Mouse (Mus musculus) liver, embryonic 13.5 days (tissue): ENCODE results near the gene Copz1. TPM values are rescaled to one million over a fixed set of nuclear protein-coding genes. Genes with fewer than 3 reads are reported as not detected.
A peak's percentile ranks its signal among the peaks of the same experiment; 100 is the strongest.

Source experiments
- ATAC-seq: fragments of 200-750 bp; cut with Nextera tagmentation; 2 replicates; pipeline ENCODE4 v1.8.0; 2017; ENCODE audit warnings: low read depth, mild to moderate bottlenecking, moderate number of reproducible peaks, moderate library complexity
- DNase-seq: peaks from one replicate; pipeline ENCODE4 v3.0.0; 2022
- H3K27ac ChIP-seq: fragments of 300-500 bp; sonication (generic); 2 replicates; pipeline ENCODE4 v1.5.1; 2015; ENCODE audit warnings: moderate library complexity, mild to moderate bottlenecking, inconsistent platforms
- H3K27me3 ChIP-seq: fragments of 300-500 bp; sonication (generic); 2 replicates; pipeline ENCODE4 v1.6.1; 2015; ENCODE audit warnings: mild to moderate bottlenecking, inconsistent platforms
- H3K36me3 ChIP-seq: fragments of 300-500 bp; sonication (generic); 2 replicates; pipeline ENCODE4 v1.6.1; 2015; ENCODE audit warnings: mild to moderate bottlenecking, inconsistent platforms
- H3K4me1 ChIP-seq: fragments of 300-500 bp; sonication (generic); replicated peaks from 2 replicates; pipeline ENCODE4 v1.6.1; 2015; ENCODE audit warnings: inconsistent platforms
- H3K4me2 ChIP-seq: fragments of 300-500 bp; sonication (generic); 2 replicates; pipeline ENCODE4 v1.6.1; 2015; ENCODE audit warnings: inconsistent platforms, mild to moderate bottlenecking, moderate library complexity
- H3K4me3 ChIP-seq: fragments of 300-500 bp; sonication (generic); replicated peaks from 2 replicates; pipeline ENCODE4 v1.5.1; 2015; ENCODE audit warnings: mild to moderate bottlenecking, inconsistent platforms
- H3K9ac ChIP-seq: fragments of 300-500 bp; sonication (generic); 2 replicates; pipeline ENCODE4 v1.6.1; 2015; ENCODE audit warnings: mild to moderate bottlenecking, inconsistent platforms
- H3K9me3 ChIP-seq: fragments of 300-500 bp; sonication (generic); replicated peaks from 2 replicates; pipeline ENCODE4 v1.6.1; 2016; ENCODE audit warnings: inconsistent platforms
- WGBS: fragments of 180-500 bp; shearing (Covaris S2); methylation state at CpG from one replicate; pipeline ENCODE4 v1.1.7; 2015; ENCODE audit not compliant: insufficient replicate concordance; 5-methylcytosine and 5-hydroxymethylcytosine counted together
- polyA plus RNA-seq: library from polyadenylated mRNA; unstranded; fragments of >200 nt; fragmentation: Nextera tagmentation; extraction: Ambion mirVana; gene quantifications from 2 replicates; pipeline ENCODE4 v1.2.1, GENCODE M21; 2015

Copz1 gene
- polyA plus RNA-seq, 1 experiment from 2014 or later = 213 TPM

DNA sequence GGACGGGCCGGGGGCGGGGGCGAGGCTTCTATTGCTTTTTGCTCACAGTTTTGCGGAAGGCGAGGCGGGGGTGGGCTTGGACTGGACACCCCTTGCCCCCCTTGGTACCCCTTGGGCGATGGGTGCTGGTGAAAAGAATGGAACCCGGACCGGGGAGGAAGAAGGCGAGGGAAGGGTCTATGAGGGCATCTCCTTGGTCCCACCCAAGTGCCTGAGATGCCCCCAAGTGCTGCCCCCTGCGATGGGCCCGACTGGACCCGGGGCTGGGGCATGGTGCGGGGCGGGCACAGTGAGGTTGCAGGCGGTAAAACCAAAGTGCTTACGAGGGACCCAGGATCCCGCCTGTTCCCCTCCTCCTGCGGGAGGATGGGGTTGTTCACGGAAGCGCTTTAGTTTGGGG is 41.7 kb downstream of the Copz1 start:
- H3K9me3 ChIP-seq = no peaks in the 10 kb centered on the region
- H3K4me2 ChIP-seq = peak overlapping the region; percentile 34
- no peak overlapping the region for H3K27ac ChIP-seq
- ATAC-seq (no peak), DNase-seq (no peak)
- H3K36me3 ChIP-seq = peaks cover 25% of the 10 kb centered on the region; the same call in 1 of the 2 replicates
- no peak overlapping the region for H3K4me3 ChIP-seq
- peaks cover 8% of the 10 kb centered on the region for H3K27me3 ChIP-seq
- H3K9ac ChIP-seq = no peak overlapping the region
- 74% methylated on average over 22 of the region's 22 CpGs for WGBS
- H3K4me1 ChIP-seq = peaks cover 50% of the 10 kb centered on the region

DNA sequence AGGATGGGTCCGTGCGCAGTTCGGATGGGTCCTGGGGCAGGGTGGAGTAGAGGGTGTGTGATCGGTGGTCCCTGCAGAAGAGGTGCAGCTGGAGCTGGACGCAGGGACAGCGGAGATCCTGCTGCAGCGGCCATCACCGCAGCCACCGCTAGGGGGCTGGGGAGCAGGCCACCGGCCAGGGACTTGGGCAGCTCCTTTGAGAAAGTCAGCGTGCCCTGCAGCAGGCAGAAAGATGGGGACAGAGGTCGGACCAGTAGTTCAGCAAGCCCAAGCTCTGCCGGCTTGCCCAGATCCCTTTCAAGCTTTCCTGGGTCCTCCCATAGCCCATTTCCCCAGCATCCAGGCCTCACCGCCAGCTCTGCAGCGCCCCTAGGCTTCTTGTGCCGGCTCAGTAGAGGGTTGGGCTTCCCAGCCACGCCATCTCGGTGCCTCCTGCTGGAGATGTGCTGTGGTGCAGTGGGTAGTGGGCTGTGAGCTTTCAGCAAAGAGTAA is 42.5 kb downstream of the Copz1 start:
- 35% methylated on average over 18 of the region's 18 CpGs for WGBS
- Histone ChIP-seq H3K27ac (no peak overlapping the region), H3K4me1 (peaks cover 48% of the 10 kb centered on the region), H3K9ac (no peak overlapping the region), H3K9me3 (no peaks in the 10 kb centered on the region), H3K36me3 (peaks cover 26% of the 10 kb centered on the region; the same call in 1 of the 2 replicates), H3K4me3 (no peak overlapping the region), H3K4me2 (peak overlapping the region; percentile 34), H3K27me3 (no peaks in the 10 kb centered on the region)
- ATAC-seq = peak; percentile 57
- DNase-seq = peak; percentile 44

DNA sequence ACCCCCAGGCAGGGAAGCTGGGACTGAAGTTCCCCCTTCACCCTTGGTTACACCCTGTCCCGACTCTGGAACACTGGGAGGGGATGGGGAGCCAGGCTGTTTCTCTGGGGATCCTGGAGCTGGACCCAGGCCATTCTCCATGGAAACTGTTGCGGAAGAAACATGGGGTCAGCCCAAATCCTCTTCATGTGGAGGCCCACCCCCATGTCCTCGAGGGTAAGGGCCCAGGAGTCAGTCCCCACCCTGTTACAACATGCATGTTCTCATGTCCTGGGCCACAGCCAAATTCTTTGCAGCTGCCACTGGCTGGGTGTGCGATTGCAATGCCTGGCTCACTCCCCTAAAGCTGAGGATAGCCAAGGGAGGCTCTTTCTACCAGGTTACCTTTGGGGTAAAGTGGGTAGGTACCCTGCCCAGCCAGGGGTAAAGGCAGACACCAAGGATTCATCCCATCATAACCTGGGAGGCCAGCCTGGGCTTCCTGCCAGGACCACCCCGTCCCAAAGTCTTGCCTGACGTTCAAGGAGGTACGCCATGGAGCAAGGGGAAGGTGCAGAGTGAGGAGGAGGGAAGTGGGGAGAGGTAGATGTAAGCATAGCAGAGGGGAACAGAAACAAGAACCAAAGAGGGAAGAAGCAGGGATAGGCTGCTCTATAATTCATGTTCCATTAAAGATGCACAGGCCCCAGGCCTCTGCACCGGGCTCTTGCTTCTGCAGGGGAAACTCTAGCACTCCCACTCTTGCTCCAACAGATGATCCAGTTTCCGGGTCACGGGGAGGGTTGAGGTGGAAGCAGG is 43.7 kb downstream of the Copz1 start:
- peaks cover 30% of the 10 kb centered on the region; the same call in 1 of the 2 replicates for H3K36me3 ChIP-seq
- DNase-seq = no peak
- 73% methylated on average over 10 of the region's 10 CpGs for WGBS

DNA sequence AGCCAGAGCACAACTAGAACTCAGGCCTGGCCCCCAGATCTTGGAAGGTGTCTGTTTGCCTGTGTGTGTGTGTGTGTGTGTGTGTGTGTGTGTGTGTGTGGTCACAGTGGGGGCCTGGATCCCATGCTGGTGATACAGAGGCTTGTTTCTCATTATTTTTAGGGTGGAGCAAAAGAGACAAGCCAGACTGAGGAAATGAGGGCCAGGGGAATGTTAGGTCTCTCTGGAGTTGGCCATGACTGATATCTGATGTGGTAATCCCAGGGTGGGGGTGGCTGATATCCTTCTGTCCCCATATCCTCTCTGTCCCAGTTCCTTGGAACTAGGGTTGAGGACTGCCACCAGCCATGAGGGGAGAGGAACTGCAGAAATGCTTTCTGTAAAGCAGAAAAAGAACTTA is 44.6 kb downstream of the Copz1 start:
- Histone ChIP-seq H3K9ac (no peak overlapping the region), H3K4me3 (no peak overlapping the region), H3K9me3 (no peaks in the 10 kb centered on the region), H3K4me2 (no peak overlapping the region), H3K36me3 (peaks cover 30% of the 10 kb centered on the region; the same call in 1 of the 2 replicates), H3K27me3 (no peaks in the 10 kb centered on the region), H3K4me1 (peaks cover 63% of the 10 kb centered on the region), H3K27ac (no peak overlapping the region)
- DNase-seq = no peak
- ATAC-seq = no peak

More for the DNA sequence above, 43.7 kb downstream of the Copz1 start:
- Histone ChIP-seq H3K27ac (no peak overlapping the region), H3K9me3 (no peaks in the 10 kb centered on the region), H3K9ac (no peak overlapping the region), H3K4me2 (no peak overlapping the region), H3K27me3 (no peaks in the 10 kb centered on the region), H3K4me1 (peaks cover 53% of the 10 kb centered on the region), H3K4me3 (no peak overlapping the region)
- no peak for ATAC-seq

DNA sequence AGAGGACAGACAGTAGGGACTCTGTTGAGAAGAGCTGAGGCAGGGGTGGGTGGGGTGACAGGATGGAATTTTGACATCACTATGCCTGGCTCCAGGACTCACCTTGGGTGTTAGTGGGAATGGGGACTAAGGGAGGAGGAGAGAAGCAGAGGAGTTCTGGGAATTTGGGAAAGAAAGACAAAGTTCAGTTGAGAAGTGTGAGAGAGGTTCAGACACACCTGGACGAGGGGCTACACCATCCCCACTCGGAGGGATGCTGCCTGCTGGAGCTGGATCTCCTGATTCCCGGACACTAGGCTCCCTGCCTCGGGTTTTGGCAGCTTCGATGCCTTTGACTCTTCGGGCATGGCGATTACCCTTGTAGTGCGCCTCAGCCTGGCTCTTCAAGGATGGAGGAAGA is 45.2 kb downstream of the Copz1 start:
- ATAC-seq (no peak), DNase-seq (no peak)
- H3K27me3 ChIP-seq = 0 out of 2 replicates have a peak, but pooled peaks cover under 1% of the 10 kb centered on the region
- no peak overlapping the region for H3K4me3 ChIP-seq
- H3K9me3 ChIP-seq = no peaks in the 10 kb centered on the region
- no peak overlapping the region for H3K27ac ChIP-seq
- WGBS = 68% methylated on average over 8 of the region's 8 CpGs
- no peak overlapping the region for H3K9ac ChIP-seq
- peaks cover 63% of the 10 kb centered on the region for H3K4me1 ChIP-seq
- no peak overlapping the region for H3K4me2 ChIP-seq
- H3K36me3 ChIP-seq = peaks cover 30% of the 10 kb centered on the region; the same call in 1 of the 2 replicates

DNA sequence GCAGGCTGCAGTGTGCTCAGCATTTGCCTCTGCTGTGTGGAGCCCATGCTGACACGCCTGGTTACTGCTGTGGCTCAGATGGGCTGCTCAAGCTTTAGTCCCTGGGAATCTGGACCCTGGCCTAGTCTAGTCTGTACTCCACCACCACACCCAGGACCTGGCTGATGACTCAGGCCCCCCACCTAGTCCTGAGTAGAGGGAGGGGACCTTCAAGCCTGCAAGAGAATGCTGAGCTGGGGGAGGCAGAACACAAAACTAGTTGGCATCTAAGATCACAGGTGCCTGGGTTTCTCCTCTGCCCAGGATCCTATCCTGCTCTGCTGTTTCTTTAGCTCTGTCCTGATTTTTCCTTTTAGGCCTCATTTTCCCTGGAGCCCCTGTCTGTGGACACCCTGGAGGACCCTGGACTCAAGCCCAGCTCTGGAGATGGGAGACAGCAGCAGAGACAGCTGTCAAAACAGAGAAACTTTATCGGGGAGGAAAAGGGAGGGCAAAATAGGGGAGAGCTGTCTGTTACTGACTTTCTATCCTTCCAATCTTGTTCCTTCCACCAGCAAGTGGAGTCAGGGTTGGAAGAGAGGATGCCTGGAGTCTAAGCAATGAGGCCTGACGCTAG is 45.8 kb downstream of the Copz1 start:
- ATAC-seq (no peak), DNase-seq (no peak)
- Histone ChIP-seq H3K4me2 (no peak overlapping the region), H3K9ac (no peak overlapping the region), H3K9me3 (no peaks in the 10 kb centered on the region), H3K27ac (no peak overlapping the region), H3K27me3 (0 out of 2 replicates have a peak, but pooled peaks cover 3% of the 10 kb centered on the region), H3K4me1 (peaks cover 63% of the 10 kb centered on the region), H3K36me3 (peaks cover 30% of the 10 kb centered on the region; the same call in 1 of the 2 replicates), H3K4me3 (no peak overlapping the region)
- 51% methylated on average over 3 of the region's 3 CpGs for WGBS

DNA sequence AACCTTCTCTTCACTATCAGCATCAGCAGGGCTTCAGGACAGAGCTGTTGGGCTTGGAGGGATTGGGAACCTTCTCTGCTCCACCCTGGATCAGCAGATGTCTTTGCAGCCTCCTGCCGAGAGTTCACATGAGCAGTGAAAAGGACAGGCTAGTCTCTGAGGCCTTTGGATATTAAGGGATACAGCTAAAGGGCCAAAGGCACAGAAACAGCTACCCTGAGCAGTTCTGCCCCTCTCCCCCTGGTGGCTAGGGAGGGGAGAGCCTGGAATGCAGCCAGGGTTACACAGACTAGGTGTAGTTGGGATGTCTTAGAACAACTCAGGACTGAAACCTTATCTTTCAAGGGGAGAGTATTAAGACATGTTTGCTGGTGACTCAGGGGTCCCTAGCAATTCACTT is 48.6 kb downstream of the Copz1 start:
- Histone ChIP-seq H3K4me2 (no peak overlapping the region), H3K4me1 (peaks cover 54% of the 10 kb centered on the region), H3K27ac (no peak overlapping the region), H3K36me3 (peaks cover 20% of the 10 kb centered on the region; the same call in 1 of the 2 replicates), H3K9me3 (no peaks in the 10 kb centered on the region), H3K9ac (no peak overlapping the region), H3K4me3 (no peak overlapping the region), H3K27me3 (0 out of 2 replicates have a peak, but pooled peaks cover 3% of the 10 kb centered on the region)
- DNase-seq = no peak
- no peak for ATAC-seq
- WGBS = 67% methylated on average over 1 of the region's 1 CpGs

DNA sequence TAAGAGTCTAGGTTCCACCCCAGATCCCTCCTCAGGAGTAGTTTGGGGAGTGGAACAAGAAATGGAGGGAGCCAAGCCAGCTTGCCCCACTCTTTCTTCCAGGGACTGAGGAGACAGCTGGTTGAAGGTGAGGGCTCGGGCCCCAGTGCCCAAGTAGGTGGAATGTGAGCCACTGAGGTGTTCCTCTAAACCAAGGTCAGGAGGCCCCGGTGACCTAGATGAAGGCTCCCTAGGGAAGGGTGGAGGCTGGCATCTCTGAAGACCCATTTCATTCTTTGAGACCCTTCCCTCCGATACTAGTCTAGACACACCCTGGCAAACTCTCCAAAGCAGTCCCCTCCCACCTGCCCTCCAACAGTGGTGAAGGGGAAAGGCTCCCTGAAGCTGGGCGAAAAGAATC is 49.9 kb downstream of the Copz1 start:
- peak overlapping the region; percentile 63 for H3K4me3 ChIP-seq
- peak overlapping the region; percentile 67; the same call in 1 of the 2 replicates for H3K9ac ChIP-seq

DNA sequence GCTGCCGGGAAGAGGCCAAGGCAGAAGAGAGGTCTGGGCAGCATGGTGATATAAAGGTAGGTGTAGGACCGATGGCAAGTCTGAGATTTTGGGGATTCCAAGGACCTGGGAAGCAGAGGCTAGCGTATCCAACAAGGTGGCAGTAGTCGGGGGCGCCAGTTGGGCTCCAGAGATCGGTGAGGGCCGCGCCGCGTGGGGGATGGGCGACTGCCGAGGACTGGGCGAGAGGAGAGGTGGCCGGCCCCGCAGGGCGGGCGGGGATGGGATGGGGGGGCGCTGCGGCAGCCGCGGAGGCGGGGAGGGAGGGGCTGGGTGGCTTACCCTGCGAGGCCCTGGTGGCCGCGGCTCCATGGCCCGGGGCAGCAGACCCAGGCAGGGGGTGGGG is 50.5 kb downstream of the Copz1 start:
- Histone ChIP-seq H3K27me3 (0 out of 2 replicates have a peak, but pooled peaks cover 3% of the 10 kb centered on the region), H3K9me3 (no peaks in the 10 kb centered on the region), H3K4me3 (peak overlapping the region; percentile 63), H3K4me1 (peaks cover 45% of the 10 kb centered on the region), H3K36me3 (peaks cover 15% of the 10 kb centered on the region; the same call in 1 of the 2 replicates), H3K27ac (peak overlapping the region; percentile 75; the same call in 1 of the 2 replicates), H3K4me2 (peak overlapping the region; percentile 90), H3K9ac (peak overlapping the region; percentile 67)
- ATAC-seq = peak; percentile 51
- WGBS = 5% methylated on average over 17 of the region's 26 CpGs
- DNase-seq = peak; percentile 36

More for the DNA sequence above, 49.9 kb downstream of the Copz1 start:
- peaks cover 20% of the 10 kb centered on the region; the same call in 1 of the 2 replicates for H3K36me3 ChIP-seq
- ATAC-seq (no peak), DNase-seq (no peak)
- H3K4me1 ChIP-seq = peaks cover 50% of the 10 kb centered on the region
- WGBS = 53% methylated on average over 4 of the region's 4 CpGs
- H3K9me3 ChIP-seq = no peaks in the 10 kb centered on the region
- peak overlapping the region; percentile 90 for H3K4me2 ChIP-seq
- 0 out of 2 replicates have a peak, but pooled peaks cover 3% of the 10 kb centered on the region for H3K27me3 ChIP-seq
- no peak overlapping the region for H3K27ac ChIP-seq

DNA sequence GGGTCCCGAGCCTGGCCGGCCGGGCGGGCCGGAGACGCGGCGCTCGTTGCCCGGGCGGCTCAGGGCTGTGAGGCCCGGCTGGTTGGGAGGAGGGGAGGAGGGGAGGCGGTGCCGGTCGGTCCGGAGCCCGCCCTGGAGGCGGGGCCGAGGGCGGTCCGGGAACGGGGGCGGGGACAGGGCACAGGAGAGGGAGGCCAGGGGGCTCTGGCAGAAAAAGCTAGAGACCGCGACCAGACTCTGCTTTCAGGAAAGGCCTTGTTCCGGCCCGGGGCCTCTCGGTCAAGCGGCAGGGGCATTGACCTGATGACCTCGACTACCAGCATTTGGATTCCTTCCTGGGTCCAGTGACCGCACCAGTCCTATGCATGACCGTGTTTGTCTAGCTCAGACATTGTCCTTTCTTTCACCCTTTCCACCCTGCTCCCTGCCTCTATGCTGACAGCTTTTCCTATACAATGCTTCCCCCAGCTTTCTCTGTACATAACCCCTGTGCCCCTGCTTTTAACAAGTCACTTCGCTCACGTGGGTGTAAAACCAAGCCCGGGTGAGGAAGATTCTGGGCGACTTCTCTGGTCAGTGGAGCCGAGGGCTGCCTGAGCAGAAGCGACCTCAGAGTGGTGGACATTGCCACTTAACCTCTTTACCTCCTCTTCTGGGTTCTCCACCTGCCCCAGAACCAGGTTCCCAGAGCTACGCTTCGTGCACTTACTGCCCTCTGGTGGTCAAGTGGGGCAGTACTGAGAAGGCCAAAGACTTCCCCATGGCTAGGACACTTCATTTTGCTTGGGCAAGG is 51.1 kb downstream of the Copz1 start:
- DNase-seq (peak; percentile 83), ATAC-seq (peak; percentile 95)
- H3K9ac ChIP-seq = peak overlapping the region; percentile 67
- peaks cover 45% of the 10 kb centered on the region for H3K4me1 ChIP-seq
- H3K27ac ChIP-seq = peak overlapping the region; percentile 75
- peak overlapping the region; percentile 90 for H3K4me2 ChIP-seq
- H3K36me3 ChIP-seq = peaks cover 10% of the 10 kb centered on the region; the same call in 1 of the 2 replicates
- H3K9me3 ChIP-seq = no peaks in the 10 kb centered on the region
- 0 out of 2 replicates have a peak, but pooled peaks cover 3% of the 10 kb centered on the region for H3K27me3 ChIP-seq
- under 1% methylated on average over 40 of the region's 40 CpGs for WGBS
- peak overlapping the region; percentile 63 for H3K4me3 ChIP-seq
